Mouse (Mus musculus) C2C12 (cell line): ENCODE data around the gene Etv6.

ENCODE experiments used
- CEBPB ChIP-seq: IDR thresholded peaks from one replicate; pipeline ENCODE4 v1.6.1; 2011; ENCODE audit warnings: low read depth, mild to moderate bottlenecking, control low read depth, moderate library complexity
- CTCF ChIP-seq: IDR thresholded peaks from one replicate; pipeline ENCODE4 v1.5.1; 2011; ENCODE audit not compliant: control insufficient read depth, insufficient read depth, insufficient read length
- MAX ChIP-seq: IDR thresholded peaks from one replicate; pipeline ENCODE4 v1.6.1; 2011; ENCODE audit warnings: mild to moderate bottlenecking, control low read depth
- MYOD1 ChIP-seq: IDR thresholded peaks from one replicate; pipeline ENCODE4 v1.6.1; 2011; ENCODE audit warnings: low read depth; ENCODE audit not compliant: control insufficient read depth, insufficient read length
- USF1 ChIP-seq: IDR thresholded peaks from one replicate; pipeline ENCODE4 v1.6.1; 2011; ENCODE audit warnings: low read depth, mild to moderate bottlenecking, control low read depth, moderate library complexity

- TF ChIP-seq MYOD1, result no peak
- no peak for TF ChIP-seq CTCF
- TF ChIP-seq USF1, result no peak
- no peak for TF ChIP-seq MAX
- no peak for TF ChIP-seq CEBPB
Observed at GRCm38 (mm10) chr6:134236311-134236710, 200.8 kb downstream of the Etv6 start.
